Mouse (Mus musculus): Measurements from ENCODE around the gene Atad3a. TPM values are rescaled to one million over a fixed set of nuclear protein-coding genes. Genes with fewer than 3 reads are reported as not detected.

Gene Atad3a
- polyA plus RNA-seq, 1 experiment from 2014 or later = 87.9 TPM

DNA sequence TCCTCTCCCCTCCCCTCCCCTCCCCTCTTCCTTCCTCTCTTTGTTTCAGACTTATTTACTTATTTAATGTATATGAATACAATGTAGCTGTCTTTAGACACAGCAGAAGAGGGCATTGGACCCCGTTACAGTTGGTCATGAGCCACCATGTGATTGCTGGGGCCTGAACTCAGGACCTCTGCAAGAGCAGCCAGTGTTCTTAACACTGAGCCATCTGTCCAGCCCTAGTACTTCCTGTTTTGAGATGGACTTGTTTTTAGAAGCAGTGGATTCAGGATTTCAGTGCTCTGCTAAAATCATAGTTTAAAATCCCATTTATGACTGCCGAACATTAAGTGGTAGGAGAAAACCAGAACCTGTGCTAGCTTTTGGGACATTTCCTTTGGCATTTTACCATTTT lies 52.3 kb downstream of the Atad3a start:
- H3K4me2 ChIP-seq (ENCODE audit: low read length) = no peak overlapping the region
- H3K4me3 ChIP-seq (ENCODE audit: low read depth, low read length) = no peak overlapping the region
- WGBS = 85% methylated on average over 2 of the region's 2 CpGs
- peaks cover 21% of the 10 kb centered on the region for H3K4me1 ChIP-seq (ENCODE audit: control insufficient read depth, insufficient read depth, low read length)
- no peak overlapping the region for H3K27ac ChIP-seq (ENCODE audit: low read length)
- no peaks in the 10 kb centered on the region for H3K36me3 ChIP-seq (ENCODE audit: control insufficient read depth, insufficient read depth, low read length)
- H3K9me3 ChIP-seq (replicated peaks; ENCODE audit: control insufficient read depth, low read length, poor library complexity, severe bottlenecking) = no peaks in the 10 kb centered on the region
- no peak for ATAC-seq
- no peak overlapping the region for H3K9ac ChIP-seq (ENCODE audit: low read depth, low read length)
- no peaks in the 10 kb centered on the region for H3K27me3 ChIP-seq (ENCODE audit: control insufficient read depth, insufficient read depth, low read depth, low read length)

DNA sequence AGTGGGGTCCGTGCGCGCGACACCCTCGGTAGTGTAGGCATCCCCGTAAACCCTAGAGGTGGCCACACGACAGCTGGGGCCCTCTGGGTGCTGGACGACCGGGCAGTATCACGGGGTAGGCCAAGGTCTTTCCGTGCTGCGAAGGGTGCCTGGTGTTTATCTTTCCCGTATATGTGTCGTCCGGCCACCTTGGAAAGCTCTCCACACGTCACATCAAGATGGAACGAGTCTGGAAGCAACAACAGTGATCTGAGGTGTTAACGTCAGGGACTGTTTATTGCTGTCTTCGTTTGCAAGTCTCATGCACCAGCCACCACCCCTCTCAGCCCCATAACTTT lies 55.3 kb downstream of the Atad3a start:
- H3K4me1 ChIP-seq (ENCODE audit: control insufficient read depth, insufficient read depth, low read length) = peaks cover 18% of the 10 kb centered on the region
- H3K4me3 ChIP-seq (ENCODE audit: low read depth, low read length) = peak overlapping the region; percentile 97
- H3K9ac ChIP-seq (ENCODE audit: low read depth, low read length) = peak overlapping the region; percentile 96
- H3K9me3 ChIP-seq (replicated peaks; ENCODE audit: control insufficient read depth, low read length, poor library complexity, severe bottlenecking) = no peaks in the 10 kb centered on the region
- peak overlapping the region; percentile 96 for H3K27ac ChIP-seq (ENCODE audit: low read length)
- H3K36me3 ChIP-seq (ENCODE audit: control insufficient read depth, insufficient read depth, low read length) = no peaks in the 10 kb centered on the region
- ATAC-seq = no peak
- H3K27me3 ChIP-seq (ENCODE audit: control insufficient read depth, insufficient read depth, low read depth, low read length) = no peaks in the 10 kb centered on the region
- peak overlapping the region; percentile 85 for H3K4me2 ChIP-seq (ENCODE audit: low read length)
- under 1% methylated on average over 19 of the region's 19 CpGs for WGBS

DNA sequence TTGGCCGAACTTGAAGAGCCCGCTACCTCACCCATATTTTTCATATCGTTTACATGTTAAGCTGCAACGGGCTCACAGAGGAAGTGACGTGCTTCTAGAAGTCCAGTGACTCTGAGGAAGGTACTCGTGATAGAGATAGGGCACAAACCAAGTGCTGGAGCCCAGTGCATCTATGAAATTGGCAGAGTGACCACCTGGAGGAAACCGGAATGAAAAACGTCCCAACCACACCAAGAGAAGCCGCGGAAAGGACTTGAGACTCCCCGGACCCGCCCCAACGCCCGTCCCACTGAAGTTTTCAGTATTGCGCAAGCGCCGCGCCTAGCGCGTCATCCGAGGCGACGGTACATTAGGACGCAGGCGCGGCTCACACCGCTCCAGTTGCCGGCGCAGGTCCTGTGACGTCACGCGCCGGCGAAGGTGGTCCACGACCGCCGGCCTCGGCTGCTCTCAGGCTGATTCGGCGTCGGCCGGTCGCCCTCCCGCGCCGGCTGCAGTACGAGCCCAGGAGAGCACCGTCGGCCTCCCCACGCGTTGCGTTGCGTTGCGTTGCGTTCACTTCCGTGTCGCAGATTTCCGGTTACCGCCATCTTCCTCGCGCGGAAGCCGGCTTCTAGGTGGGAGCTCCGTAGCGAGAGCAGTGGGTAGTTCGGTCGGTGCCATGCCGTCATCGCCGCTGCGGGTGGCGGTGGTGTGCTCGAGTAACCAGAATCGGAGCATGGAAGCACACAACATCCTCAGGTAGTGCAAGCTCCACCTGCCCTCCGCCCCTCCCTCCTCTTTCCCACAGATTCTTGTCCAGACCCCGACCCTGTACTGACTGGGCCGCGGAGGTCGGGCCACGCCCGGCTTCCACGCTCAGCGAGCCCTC lies 55.9 kb downstream of the Atad3a start, which contains the start of gene Ssu72:
Gene Ssu72, plus strand, starts transcription at position 80 of the 871 bp plus-strand sequence.
- Histone ChIP-seq H3K27me3 (ENCODE audit: control insufficient read depth, insufficient read depth, low read depth, low read length) (no peaks in the 10 kb centered on the region), H3K27ac (ENCODE audit: low read length) (peak within 1 kb of the TSS; percentile 96), H3K4me2 (ENCODE audit: low read length) (peak within 1 kb of the TSS; percentile 93), H3K4me3 (ENCODE audit: low read depth, low read length) (peak within 1 kb of the TSS; percentile 97), H3K9me3 (replicated peaks; ENCODE audit: control insufficient read depth, low read length, poor library complexity, severe bottlenecking) (no peaks in the 10 kb centered on the region), H3K36me3 (ENCODE audit: control insufficient read depth, insufficient read depth, low read length) (no peaks in the 10 kb centered on the region), H3K9ac (ENCODE audit: low read depth, low read length) (peak within 1 kb of the TSS; percentile 96), H3K4me1 (ENCODE audit: control insufficient read depth, insufficient read depth, low read length) (peaks cover 18% of the 10 kb centered on the region)
- ATAC-seq = peak; percentile 96
- WGBS = 1% methylated on average over 83 of the region's 83 CpGs

DNA sequence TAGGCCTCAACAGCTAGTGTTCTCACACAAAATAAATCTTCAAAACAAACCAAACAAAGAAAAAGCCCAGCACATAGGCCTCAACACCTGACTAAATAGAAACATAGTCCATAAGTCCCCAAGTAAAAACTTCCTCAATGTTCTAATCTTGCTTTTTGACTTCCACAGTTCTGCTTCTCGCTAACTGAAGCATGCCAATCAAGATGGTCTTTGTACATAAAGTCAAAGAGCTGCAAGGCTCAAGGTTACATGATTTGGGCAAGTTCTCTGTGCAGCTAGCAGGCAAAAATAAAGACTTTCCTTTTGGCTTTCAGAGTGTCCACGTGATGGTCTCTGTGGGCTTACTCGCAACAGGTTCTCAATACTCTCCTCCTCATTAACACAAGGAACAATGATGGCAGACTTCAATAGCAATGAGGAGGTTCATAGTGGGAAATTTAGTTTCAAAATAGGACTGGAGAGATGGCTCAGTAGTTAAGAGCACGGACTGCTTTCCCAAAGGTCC lies 57.4 kb downstream of the Atad3a start:
- WGBS = 97% methylated on average over 4 of the region's 4 CpGs
- H3K27me3 ChIP-seq (ENCODE audit: control insufficient read depth, insufficient read depth, low read depth, low read length) = no peaks in the 10 kb centered on the region
- H3K9me3 ChIP-seq (replicated peaks; ENCODE audit: control insufficient read depth, low read length, poor library complexity, severe bottlenecking) = no peaks in the 10 kb centered on the region
- no peaks in the 10 kb centered on the region for H3K36me3 ChIP-seq (ENCODE audit: control insufficient read depth, insufficient read depth, low read length)
- H3K4me1 ChIP-seq (ENCODE audit: control insufficient read depth, insufficient read depth, low read length) = peaks cover 15% of the 10 kb centered on the region
- ATAC-seq = no peak
- no peak overlapping the region for H3K9ac ChIP-seq (ENCODE audit: low read depth, low read length)
- no peak overlapping the region for H3K4me3 ChIP-seq (ENCODE audit: low read depth, low read length)
- H3K27ac ChIP-seq (ENCODE audit: low read length) = no peak overlapping the region
- no peak overlapping the region for H3K4me2 ChIP-seq (ENCODE audit: low read length)

DNA sequence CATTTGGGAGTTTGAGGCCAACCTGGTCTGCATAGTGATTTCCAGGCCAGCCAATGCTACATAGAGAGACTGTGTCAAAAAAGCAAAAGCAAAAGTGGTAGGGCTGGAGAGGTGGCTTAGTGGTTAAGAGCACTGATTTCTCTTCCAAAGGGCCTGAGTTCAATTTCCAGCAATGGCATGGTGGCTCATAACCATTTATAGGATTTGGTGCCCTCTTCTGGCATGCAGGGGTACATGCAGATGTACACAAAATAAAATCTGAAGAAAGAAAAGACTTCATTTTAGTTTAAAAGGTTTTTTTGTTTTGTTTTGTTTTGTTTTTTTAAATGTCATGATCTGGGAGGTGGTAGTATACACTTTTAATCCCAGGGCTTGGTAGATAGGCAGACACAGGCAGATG lies 60.5 kb downstream of the Atad3a start:
- H3K27ac ChIP-seq (ENCODE audit: low read length) = no peak overlapping the region
- H3K4me1 ChIP-seq (ENCODE audit: control insufficient read depth, insufficient read depth, low read length) = peaks cover 19% of the 10 kb centered on the region
- no peaks in the 10 kb centered on the region for H3K9me3 ChIP-seq (replicated peaks; ENCODE audit: control insufficient read depth, low read length, poor library complexity, severe bottlenecking)
- H3K4me2 ChIP-seq (ENCODE audit: low read length) = no peak overlapping the region
- no peaks in the 10 kb centered on the region for H3K36me3 ChIP-seq (ENCODE audit: control insufficient read depth, insufficient read depth, low read length)
- H3K9ac ChIP-seq (ENCODE audit: low read depth, low read length) = no peak overlapping the region
- H3K4me3 ChIP-seq (ENCODE audit: low read depth, low read length) = no peak overlapping the region
- no peaks in the 10 kb centered on the region for H3K27me3 ChIP-seq (ENCODE audit: control insufficient read depth, insufficient read depth, low read depth, low read length)
- ATAC-seq = no peak

DNA sequence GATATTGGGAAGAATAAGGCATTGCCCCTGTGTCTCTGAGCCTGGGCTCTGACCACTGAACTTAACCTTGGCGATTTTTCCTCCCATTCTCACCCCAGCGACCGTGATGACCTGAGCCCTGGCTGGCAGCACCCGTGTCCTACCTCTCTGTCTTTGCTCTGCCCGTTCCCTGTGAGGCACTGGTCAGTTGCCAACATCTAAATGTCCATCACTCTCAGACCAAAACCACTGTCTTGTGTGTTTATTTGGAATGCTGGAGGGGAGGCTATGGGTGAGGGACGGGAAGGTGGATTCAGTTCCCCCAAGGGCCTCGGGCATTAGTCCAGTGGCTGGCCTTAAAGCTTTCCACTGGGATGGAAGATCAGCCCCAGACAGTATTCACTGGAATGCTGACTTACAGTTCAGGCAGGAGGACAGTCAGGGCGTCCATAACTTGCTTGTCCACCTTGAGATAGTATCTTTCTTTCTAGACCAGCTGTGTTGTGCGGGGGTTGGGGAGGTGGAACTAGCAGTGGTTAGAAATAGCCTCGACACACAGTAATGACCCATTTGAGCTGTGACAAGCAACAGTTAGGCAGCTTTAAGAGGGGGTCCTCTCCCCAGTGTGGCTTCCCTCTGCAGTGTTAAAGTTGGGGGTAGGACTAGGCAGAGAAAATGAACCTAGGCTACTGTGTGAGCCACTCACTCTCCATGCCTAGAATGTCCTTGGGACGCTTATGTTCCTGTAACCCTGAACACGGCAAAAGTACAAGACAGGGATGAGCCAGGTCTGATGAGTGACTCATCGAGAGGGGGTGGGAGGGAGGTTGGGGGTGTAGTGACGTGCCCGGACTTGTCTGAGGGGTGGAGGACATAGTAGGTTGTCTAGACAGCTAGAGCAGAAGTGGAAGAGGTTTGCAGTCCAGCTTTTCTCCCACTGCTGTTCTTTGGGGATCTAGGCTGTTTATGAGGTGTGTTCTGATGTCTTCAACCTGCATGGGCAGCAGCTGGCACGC lies 64.3 kb downstream of the Atad3a start:
- no peak for ATAC-seq
- Histone ChIP-seq H3K4me1 (ENCODE audit: control insufficient read depth, insufficient read depth, low read length) (peaks cover 22% of the 10 kb centered on the region), H3K4me2 (ENCODE audit: low read length) (peak overlapping the region; percentile 74), H3K4me3 (ENCODE audit: low read depth, low read length) (peak overlapping the region; percentile 71), H3K9ac (ENCODE audit: low read depth, low read length) (peak overlapping the region; percentile 82), H3K27ac (ENCODE audit: low read length) (no peak overlapping the region), H3K36me3 (ENCODE audit: control insufficient read depth, insufficient read depth, low read length) (no peaks in the 10 kb centered on the region), H3K27me3 (ENCODE audit: control insufficient read depth, insufficient read depth, low read depth, low read length) (no peaks in the 10 kb centered on the region), H3K9me3 (replicated peaks; ENCODE audit: control insufficient read depth, low read length, poor library complexity, severe bottlenecking) (no peaks in the 10 kb centered on the region)
- WGBS = 74% methylated on average over 16 of the region's 16 CpGs

DNA sequence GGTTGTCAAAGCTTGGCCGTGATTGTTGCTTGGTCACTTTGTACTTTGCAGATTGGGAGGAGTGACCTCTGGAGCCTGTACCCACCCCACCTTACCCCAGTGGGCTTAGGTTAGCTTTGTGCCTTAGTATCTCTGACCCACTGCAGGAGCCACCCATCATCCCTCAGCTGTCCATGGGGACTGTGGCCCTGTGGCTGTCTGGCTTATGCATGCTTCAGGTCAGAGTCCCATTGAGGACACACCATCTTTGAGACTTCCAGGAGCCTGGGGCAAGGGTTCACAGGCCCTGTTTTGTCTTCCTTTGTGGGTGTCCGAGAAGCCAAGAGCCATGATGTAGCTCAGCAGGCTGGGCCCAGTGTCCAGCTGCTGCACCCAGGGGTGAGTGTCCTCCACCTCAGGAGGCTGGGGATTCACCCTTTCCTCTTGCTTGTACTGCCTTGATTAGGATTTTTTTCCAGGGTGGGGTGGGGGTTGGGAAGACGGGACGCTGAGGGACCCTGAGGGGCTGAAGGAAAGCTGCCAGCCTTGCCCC lies 65.3 kb downstream of the Atad3a start:
- ATAC-seq = no peak
- peak overlapping the region; percentile 74 for H3K4me2 ChIP-seq (ENCODE audit: low read length)
- H3K4me1 ChIP-seq (ENCODE audit: control insufficient read depth, insufficient read depth, low read length) = peaks cover 22% of the 10 kb centered on the region

DNA sequence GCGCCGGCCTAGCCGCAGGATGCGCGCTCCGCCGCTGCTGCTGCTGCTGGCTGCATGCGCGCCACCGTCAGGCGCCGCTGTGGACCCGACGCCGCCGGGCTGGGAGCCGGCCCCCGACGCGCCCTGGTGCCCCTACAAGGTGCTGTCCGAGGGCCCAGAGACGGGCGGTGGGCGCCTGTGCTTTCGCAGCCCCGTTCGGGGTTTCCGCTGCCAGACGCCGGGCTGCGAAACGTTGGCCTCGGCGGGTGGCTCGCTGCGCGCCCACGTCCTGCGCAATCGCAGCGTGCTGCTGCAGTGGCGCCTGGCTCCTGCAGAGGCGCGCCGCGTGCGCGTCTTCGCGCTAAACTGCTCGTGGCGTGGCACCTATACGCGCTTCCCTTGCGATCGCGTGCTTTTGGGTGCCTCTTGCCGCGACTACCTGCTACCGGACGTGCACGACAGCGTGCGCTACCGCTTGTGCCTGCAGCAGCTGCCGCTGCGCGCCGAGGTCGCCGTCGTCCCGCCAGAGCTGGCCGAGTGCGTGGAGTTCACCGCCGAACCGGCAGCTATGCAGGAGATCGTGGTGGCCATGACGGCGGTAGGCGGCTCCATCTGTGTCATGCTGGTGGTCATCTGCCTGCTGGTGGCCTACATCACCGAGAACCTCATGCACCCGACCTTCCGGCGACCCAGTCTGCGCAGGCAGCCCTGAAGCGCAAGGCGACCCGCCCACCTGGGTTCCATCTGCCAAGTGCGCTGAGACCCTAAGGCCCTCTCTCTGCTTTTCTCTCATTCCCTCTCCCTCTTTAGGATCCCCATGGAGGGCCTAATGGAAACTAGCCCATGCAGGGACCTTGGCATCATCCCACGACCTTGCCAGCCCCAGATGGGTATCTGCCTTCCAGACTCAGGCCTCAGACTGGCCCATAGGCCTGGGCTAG lies 66.2 kb downstream of the Atad3a start:
- H3K4me2 ChIP-seq (ENCODE audit: low read length) = peak overlapping the region; percentile 74
- peaks cover 22% of the 10 kb centered on the region for H3K4me1 ChIP-seq (ENCODE audit: control insufficient read depth, insufficient read depth, low read length)
- WGBS = 1% methylated on average over 89 of the region's 92 CpGs
- H3K4me3 ChIP-seq (ENCODE audit: low read depth, low read length) = peak overlapping the region; percentile 71
- H3K27ac ChIP-seq (ENCODE audit: low read length) = peak overlapping the region; percentile 98
- ATAC-seq = peak; percentile 89
- peak overlapping the region; percentile 82 for H3K9ac ChIP-seq (ENCODE audit: low read depth, low read length)
- H3K9me3 ChIP-seq (replicated peaks; ENCODE audit: control insufficient read depth, low read length, poor library complexity, severe bottlenecking) = no peaks in the 10 kb centered on the region
- H3K27me3 ChIP-seq (ENCODE audit: control insufficient read depth, insufficient read depth, low read depth, low read length) = no peaks in the 10 kb centered on the region
- H3K36me3 ChIP-seq (ENCODE audit: control insufficient read depth, insufficient read depth, low read length) = no peaks in the 10 kb centered on the region

More for the DNA sequence above, 65.3 kb downstream of the Atad3a start:
- Histone ChIP-seq H3K9me3 (replicated peaks; ENCODE audit: control insufficient read depth, low read length, poor library complexity, severe bottlenecking) (no peaks in the 10 kb centered on the region), H3K9ac (ENCODE audit: low read depth, low read length) (peak overlapping the region; percentile 82), H3K4me3 (ENCODE audit: low read depth, low read length) (peak overlapping the region; percentile 71), H3K36me3 (ENCODE audit: control insufficient read depth, insufficient read depth, low read length) (no peaks in the 10 kb centered on the region), H3K27me3 (ENCODE audit: control insufficient read depth, insufficient read depth, low read depth, low read length) (no peaks in the 10 kb centered on the region), H3K27ac (ENCODE audit: low read length) (no peak overlapping the region)
- 80% methylated on average over 4 of the region's 4 CpGs for WGBS
